Mouse (Mus musculus): ENCODE data around the gene Galntl6. TPM values are rescaled to one million over a fixed set of nuclear protein-coding genes. Genes with fewer than 3 reads are reported as not detected.
A peak's percentile ranks its signal among the peaks of the same experiment; 100 is the strongest.

Galntl6 gene
- polyA plus RNA-seq, 1 experiment, result not detected

DNA sequence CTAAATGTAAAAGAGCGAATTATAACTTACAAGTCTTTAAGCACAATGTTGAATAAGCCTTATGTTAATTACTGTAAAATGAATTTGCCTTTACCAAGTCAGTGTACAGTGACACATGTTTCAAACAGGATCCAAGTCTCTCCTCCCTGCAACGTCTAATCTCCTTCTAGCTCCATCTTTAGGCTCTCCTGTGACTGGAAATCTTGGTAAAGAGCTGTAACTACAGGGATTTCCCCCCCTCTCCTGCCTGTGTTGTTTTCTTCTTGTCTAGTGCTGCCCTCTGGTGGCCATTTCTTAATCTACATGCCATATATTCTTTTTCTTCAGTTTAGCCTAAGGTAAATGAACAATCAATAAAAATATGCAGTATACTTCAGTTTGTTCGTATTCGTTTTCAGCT lies 1112.1 kb downstream of the Galntl6 start:
- Histone ChIP-seq H3ac (ENCODE audit: control insufficient read depth, insufficient read length) (no peak overlapping the region), H3K36me3 (ENCODE audit: control insufficient read depth, insufficient read depth) (no peaks in the 10 kb centered on the region), H3K4me2 (ENCODE audit: low read depth) (peak overlapping the region; percentile 76), H3K27me3 (ENCODE audit: control insufficient read depth, insufficient read depth, insufficient read length) (no peaks in the 10 kb centered on the region), H3K4me3 (peak overlapping the region; percentile 7), H3K79me2 (ENCODE audit: control insufficient read depth, insufficient read depth) (no peaks in the 10 kb centered on the region)
- no peak for TF ChIP-seq MYOD1 (IDR thresholded peaks at IDR 0.05; ENCODE audit: control insufficient read depth in 1 of 3, insufficient read length in 2 of 3, low read depth in 2 of 3)

DNA sequence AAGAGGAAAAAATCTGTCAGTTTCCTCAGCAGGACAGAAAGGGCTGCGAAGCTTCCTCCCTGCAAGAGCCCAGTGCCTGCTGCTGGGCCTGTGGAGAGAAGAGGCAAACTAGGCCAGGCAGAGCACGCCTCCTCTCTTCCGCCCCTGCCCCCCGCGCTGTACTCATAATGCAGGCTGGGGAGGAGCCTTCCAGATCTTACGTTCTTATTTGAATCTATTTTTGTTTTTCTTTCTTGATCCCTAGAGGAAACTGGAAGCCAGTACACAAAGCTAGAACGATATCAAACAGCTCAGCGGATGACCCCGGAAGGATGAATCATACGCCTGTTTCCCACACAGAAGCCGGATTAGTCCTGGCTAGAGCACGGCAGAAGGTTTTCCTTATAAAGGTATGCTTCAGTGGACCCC lies 1112.6 kb downstream of the Galntl6 start:
- no peaks in the 10 kb centered on the region for H3K79me2 ChIP-seq (ENCODE audit: control insufficient read depth, insufficient read depth)
- TF ChIP-seq POLR2A (IDR thresholded peaks at IDR 0.05; ENCODE audit: insufficient read length, low read depth) (no peak), TCF12 (IDR thresholded peaks at IDR 0.05; ENCODE audit: insufficient read depth, poor library complexity, severe bottlenecking) (no peak), MAX (IDR thresholded peaks at IDR 0.05; ENCODE audit: low read depth) (no peak), MYOD1 (IDR thresholded peaks at IDR 0.05; ENCODE audit: control insufficient read depth in 1 of 3, insufficient read length in 2 of 3, low read depth in 2 of 3) (no peak), MYOG (IDR thresholded peaks at IDR 0.05; ENCODE audit: control insufficient read depth in 1 of 3, insufficient read depth in 1 of 3, insufficient read length in 2 of 3, low read depth in 2 of 3) (no peak), REST (IDR thresholded peaks at IDR 0.05; ENCODE audit: insufficient read depth, insufficient read length) (no peak), USF1 (IDR thresholded peaks at IDR 0.05; ENCODE audit: low read depth) (no peak), CEBPB (IDR thresholded peaks at IDR 0.05; ENCODE audit: insufficient read depth, poor library complexity, severe bottlenecking) (no peak), SRF (IDR thresholded peaks at IDR 0.05; ENCODE audit: control insufficient read depth, insufficient read length, low read depth) (no peak), TCF3 (IDR thresholded peaks at IDR 0.05; ENCODE audit: insufficient read length, low read depth) (no peak), E2F4 (IDR thresholded peaks at IDR 0.05; ENCODE audit: insufficient read depth) (no peak), POLR2AphosphoS2 (IDR thresholded peaks at IDR 0.05; ENCODE audit: insufficient read length, low read depth) (no peak)
- H3K27me3 ChIP-seq (ENCODE audit: control insufficient read depth, insufficient read depth, insufficient read length), result no peaks in the 10 kb centered on the region
- H3ac ChIP-seq (ENCODE audit: control insufficient read depth, insufficient read length), result no peak overlapping the region
- peak overlapping the region; percentile 76 for H3K4me2 ChIP-seq (ENCODE audit: low read depth)
- H3K36me3 ChIP-seq (ENCODE audit: control insufficient read depth, insufficient read depth), result no peaks in the 10 kb centered on the region
- peak overlapping the region; percentile 7 for H3K4me3 ChIP-seq

- H3ac ChIP-seq (ENCODE audit: control insufficient read depth, insufficient read length), result no peak overlapping the region
- no peak overlapping the region for H3K4me3 ChIP-seq
- no peaks in the 10 kb centered on the region for H3K79me2 ChIP-seq (ENCODE audit: control insufficient read depth, insufficient read depth)
- H3K4me2 ChIP-seq (ENCODE audit: low read depth), result no peak overlapping the region
- H3K27me3 ChIP-seq (ENCODE audit: control insufficient read depth, insufficient read depth, insufficient read length), result no peaks in the 10 kb centered on the region
- TF ChIP-seq MAX (IDR thresholded peaks at IDR 0.05; ENCODE audit: low read depth), result no peak
- TF ChIP-seq E2F4 (IDR thresholded peaks at IDR 0.05; ENCODE audit: insufficient read depth), result no peak
- no peak for TF ChIP-seq REST (IDR thresholded peaks at IDR 0.05; ENCODE audit: insufficient read depth, insufficient read length)
- TF ChIP-seq TCF3 (IDR thresholded peaks at IDR 0.05; ENCODE audit: insufficient read length, low read depth), result no peak
- no peak for TF ChIP-seq POLR2AphosphoS2 (IDR thresholded peaks at IDR 0.05; ENCODE audit: insufficient read length, low read depth)
- no peak for TF ChIP-seq SRF (IDR thresholded peaks at IDR 0.05; ENCODE audit: control insufficient read depth, insufficient read length, low read depth)
- no peak for TF ChIP-seq MYOD1 (IDR thresholded peaks at IDR 0.05; ENCODE audit: control insufficient read depth in 1 of 3, insufficient read length in 2 of 3, low read depth in 2 of 3)
- no peak for TF ChIP-seq CEBPB (IDR thresholded peaks at IDR 0.05; ENCODE audit: insufficient read depth, poor library complexity, severe bottlenecking)
- TF ChIP-seq TCF12 (IDR thresholded peaks at IDR 0.05; ENCODE audit: insufficient read depth, poor library complexity, severe bottlenecking), result no peak
- no peak for TF ChIP-seq USF1 (IDR thresholded peaks at IDR 0.05; ENCODE audit: low read depth)
- no peak for TF ChIP-seq POLR2A (IDR thresholded peaks at IDR 0.05; ENCODE audit: insufficient read length, low read depth)
- TF ChIP-seq MYOG (IDR thresholded peaks at IDR 0.05; ENCODE audit: control insufficient read depth in 1 of 3, insufficient read depth in 1 of 3, insufficient read length in 2 of 3, low read depth in 2 of 3), result no peak
- no peaks in the 10 kb centered on the region for H3K36me3 ChIP-seq (ENCODE audit: control insufficient read depth, insufficient read depth)
Measured at GRCm38 (mm10) chr8:57793455-57793854, 1119.0 kb downstream of the Galntl6 start.

- Histone ChIP-seq H3K4me2 (ENCODE audit: low read depth) (no peak overlapping the region), H3K4me3 (no peak overlapping the region), H3K79me2 (ENCODE audit: control insufficient read depth, insufficient read depth) (no peaks in the 10 kb centered on the region), H3K27me3 (ENCODE audit: control insufficient read depth, insufficient read depth, insufficient read length) (no peaks in the 10 kb centered on the region), H3ac (ENCODE audit: control insufficient read depth, insufficient read length) (no peak overlapping the region), H3K36me3 (ENCODE audit: control insufficient read depth, insufficient read depth) (no peaks in the 10 kb centered on the region)
- no peak for TF ChIP-seq CEBPB (IDR thresholded peaks at IDR 0.05; ENCODE audit: insufficient read depth, poor library complexity, severe bottlenecking)
- no peak for TF ChIP-seq SRF (IDR thresholded peaks at IDR 0.05; ENCODE audit: control insufficient read depth, insufficient read length, low read depth)
- TF ChIP-seq MYOG (IDR thresholded peaks at IDR 0.05; ENCODE audit: control insufficient read depth in 1 of 3, insufficient read depth in 1 of 3, insufficient read length in 2 of 3, low read depth in 2 of 3), result no peak
- TF ChIP-seq E2F4 (IDR thresholded peaks at IDR 0.05; ENCODE audit: insufficient read depth), result no peak
- TF ChIP-seq USF1 (IDR thresholded peaks at IDR 0.05; ENCODE audit: low read depth), result no peak
- no peak for TF ChIP-seq TCF12 (IDR thresholded peaks at IDR 0.05; ENCODE audit: insufficient read depth, poor library complexity, severe bottlenecking)
- TF ChIP-seq MAX (IDR thresholded peaks at IDR 0.05; ENCODE audit: low read depth), result no peak
- TF ChIP-seq POLR2A (IDR thresholded peaks at IDR 0.05; ENCODE audit: insufficient read length, low read depth), result no peak
- TF ChIP-seq REST (IDR thresholded peaks at IDR 0.05; ENCODE audit: insufficient read depth, insufficient read length), result no peak
- no peak for TF ChIP-seq POLR2AphosphoS2 (IDR thresholded peaks at IDR 0.05; ENCODE audit: insufficient read length, low read depth)
- no peak for TF ChIP-seq MYOD1 (IDR thresholded peaks at IDR 0.05; ENCODE audit: control insufficient read depth in 1 of 3, insufficient read length in 2 of 3, low read depth in 2 of 3)
- no peak for TF ChIP-seq TCF3 (IDR thresholded peaks at IDR 0.05; ENCODE audit: insufficient read length, low read depth)
Measured at GRCm38 (mm10) chr8:57792246-57792645, 1120.2 kb downstream of the Galntl6 start.

- Histone ChIP-seq H3ac (ENCODE audit: control insufficient read depth, insufficient read length) (no peak overlapping the region), H3K79me2 (ENCODE audit: control insufficient read depth, insufficient read depth) (no peaks in the 10 kb centered on the region), H3K4me3 (no peak overlapping the region), H3K4me2 (ENCODE audit: low read depth) (no peak overlapping the region), H3K36me3 (ENCODE audit: control insufficient read depth, insufficient read depth) (no peaks in the 10 kb centered on the region), H3K27me3 (ENCODE audit: control insufficient read depth, insufficient read depth, insufficient read length) (no peaks in the 10 kb centered on the region)
- TF ChIP-seq MYOD1 (IDR thresholded peaks at IDR 0.05; ENCODE audit: control insufficient read depth in 1 of 3, insufficient read length in 2 of 3, low read depth in 2 of 3) (no peak), E2F4 (IDR thresholded peaks at IDR 0.05; ENCODE audit: insufficient read depth) (no peak), TCF12 (IDR thresholded peaks at IDR 0.05; ENCODE audit: insufficient read depth, poor library complexity, severe bottlenecking) (no peak)
Measured at GRCm38 (mm10) chr8:57791309-57791721, 1121.1 kb downstream of the Galntl6 start.

Data from myocyte (in vitro differentiated cells).